Mouse (Mus musculus): ENCODE data around the gene Cfap44.

GRCm38 (mm10) chr16:44365522-44365921 is 29.1 kb upstream of the Cfap44 start:
- TF ChIP-seq CTCF (IDR thresholded peaks at IDR 0.05; ENCODE audit: extremely low read depth, insufficient read depth, insufficient read length, insufficient replicate concordance) (no peak), POLR2A (IDR thresholded peaks at IDR 0.05; ENCODE audit: low read depth, low read length) (no peak)
